Mouse (Mus musculus) MEL (cell line): ENCODE measurements around the gene Tead1. TPM values are rescaled to one million over a fixed set of nuclear protein-coding genes. Genes with fewer than 3 reads are reported as not detected.

Experiments
- DNase-seq: peaks from one replicate; pipeline ENCODE4 v3.0.0; 2011; ENCODE audit warnings: low read depth, low spot score
- H3K27ac ChIP-seq: 2 replicates; pipeline ENCODE4 v1.5.1; 2012; ENCODE audit warnings: low read depth, mild to moderate bottlenecking, control low read depth, low read length, moderate library complexity; ENCODE audit not compliant: control insufficient read depth
- H3K27me3 ChIP-seq, 2 experiments: fragments of 150-350 bp in 1 of 2; sonication (generic) in 1 of 2; 2 replicates each; pipeline ENCODE4 v1.6.1; 2012; ENCODE audit warnings: low read length in 2 of 2, mild to moderate bottlenecking in 2 of 2, improper control_type of control experiment in 1 of 2, moderate library complexity in 1 of 2; ENCODE audit not compliant: insufficient read depth in 2 of 2, control insufficient read depth in 1 of 2
- H3K36me3 ChIP-seq, 2 experiments: 2 replicates each; pipeline ENCODE4 v1.6.1; 2012 to 2014; ENCODE audit warnings: low read length in 2 of 2, improper control_type of control experiment in 1 of 2, inconsistent platforms in 1 of 2, mild to moderate bottlenecking in 1 of 2; ENCODE audit not compliant: insufficient read depth in 2 of 2, control insufficient read depth in 1 of 2
- H3K4me1 ChIP-seq, 2 experiments: fragments of 150-350 bp in 1 of 2; sonication (generic) in 1 of 2; 2 replicates each; pipeline ENCODE4 v1.6.1; 2012; ENCODE audit warnings: low read length in 2 of 2, improper control_type of control experiment in 1 of 2, mild to moderate bottlenecking in 1 of 2; ENCODE audit not compliant: insufficient read depth in 2 of 2, control insufficient read depth in 1 of 2
- H3K4me3 ChIP-seq, 2 experiments: fragments of 150-350 bp in 1 of 2; sonication (generic) in 1 of 2; 2 replicates each; pipeline ENCODE4 v1.5.1; 2012; ENCODE audit warnings: low read depth in 2 of 2, low read length in 2 of 2, mild to moderate bottlenecking in 2 of 2, moderate library complexity in 2 of 2, control low read depth in 1 of 2, improper control_type of control experiment in 1 of 2; ENCODE audit not compliant: control insufficient read depth in 1 of 2, insufficient read depth in 1 of 2
- H3K79me2 ChIP-seq: 2 replicates; pipeline ENCODE4 v1.6.1; 2012; ENCODE audit warnings: mild to moderate bottlenecking, low read length, moderate library complexity; ENCODE audit not compliant: control insufficient read depth, poor library complexity, insufficient read depth
- H3K9ac ChIP-seq: 2 replicates; pipeline ENCODE4 v1.6.1; 2012; ENCODE audit warnings: low read depth, mild to moderate bottlenecking, control low read depth, low read length, moderate library complexity; ENCODE audit not compliant: control insufficient read depth, poor library complexity, severe bottlenecking
- H3K9me3 ChIP-seq: fragments of 150-350 bp; sonication (generic); replicated peaks from 2 replicates; pipeline ENCODE4 v1.6.1; 2012; ENCODE audit warnings: mild to moderate bottlenecking, low read length, improper control_type of control experiment, moderate library complexity; ENCODE audit not compliant: insufficient read depth
- CHD1 ChIP-seq: IDR thresholded peaks from 2 replicates; pipeline ENCODE4 v1.6.1; 2012; ENCODE audit warnings: low read depth, mild to moderate bottlenecking, inconsistent platforms, low read length, improper control_type of control experiment
- CTCF ChIP-seq, 3 experiments: IDR thresholded peaks in 2 of 3; conservative IDR thresholded peaks in 1 of 3; 2 replicates each; pipeline ENCODE4 v1.5.1; 2011 to 2012; ENCODE audit warnings: low read length in 3 of 3, low read depth in 2 of 3, mild to moderate bottlenecking in 2 of 3, improper control_type of control experiment in 1 of 3, inconsistent platforms in 1 of 3, mixed read lengths in 1 of 3, moderate library complexity in 1 of 3; ENCODE audit not compliant: control insufficient read depth in 1 of 3, insufficient read depth in 1 of 3, poor library complexity in 1 of 3, severe bottlenecking in 1 of 3
- E2F4 ChIP-seq: IDR thresholded peaks from 2 replicates; pipeline ENCODE4 v1.6.1; 2011; ENCODE audit warnings: low read depth, low read length, improper control_type of control experiment, borderline replicate concordance
- ELF1 ChIP-seq: IDR thresholded peaks from 2 replicates; pipeline ENCODE4 v1.6.1; 2014; ENCODE audit warnings: low read depth, mild to moderate bottlenecking, inconsistent platforms, low read length, improper control_type of control experiment, moderate library complexity
- EP300 ChIP-seq, 2 experiments: IDR thresholded peaks; 2 replicates each; pipeline ENCODE4 v1.6.1; 2011; ENCODE audit warnings: improper control_type of control experiment in 2 of 2, low read length in 2 of 2, low read depth in 1 of 2, mild to moderate bottlenecking in 1 of 2
- TCF12 ChIP-seq: IDR thresholded peaks from 2 replicates; pipeline ENCODE4 v1.6.1; 2014; ENCODE audit warnings: low read depth, mild to moderate bottlenecking, inconsistent platforms, low read length, improper control_type of control experiment, moderate library complexity
- USF1 ChIP-seq: IDR thresholded peaks from 2 replicates; pipeline ENCODE4 v1.6.1; 2014; ENCODE audit warnings: low read depth, mild to moderate bottlenecking, inconsistent platforms, low read length, improper control_type of control experiment, moderate library complexity
- ZC3H11A ChIP-seq: IDR thresholded peaks from 2 replicates; pipeline ENCODE4 v1.6.1; 2012; ENCODE audit warnings: low read depth, mild to moderate bottlenecking, inconsistent platforms, low read length, improper control_type of control experiment
- ZMIZ1 ChIP-seq: IDR thresholded peaks from 2 replicates; pipeline ENCODE4 v1.6.1; 2012; ENCODE audit warnings: low read depth, mild to moderate bottlenecking, inconsistent platforms, low read length, improper control_type of control experiment, moderate library complexity
- polyA plus RNA-seq, 2 experiments: library from polyadenylated mRNA; stranded (reverse) in 1 of 2; unstranded in 1 of 2; fragments of >175 nt in 1 of 2; fragments of >200 nt in 1 of 2; gene quantifications; 2 replicates each; pipeline versions ENCODE4 v1.2.1 to v1.2.4; 2012; ENCODE audit warnings: low replicate concordance in 2 of 2, low read depth in 1 of 2; ENCODE audit not compliant: insufficient read length in 2 of 2, insufficient read depth in 1 of 2, missing spikeins in 1 of 2
- total RNA-seq: library from RNA; depleted of rRNA; stranded (reverse); fragments of 300-350 nt; gene quantifications from 2 replicates; pipeline ENCODE4 v1.2.3, GENCODE M21; 2012

Tead1 gene
- total and polyA plus RNA-seq, 3 experiments: not detected

- Histone ChIP-seq H3K27me3 (no peaks in the 10 kb centered on the region), H3K36me3 (no peaks in the 10 kb centered on the region), H3K9ac (no peak overlapping the region), H3K79me2 (no peaks in the 10 kb centered on the region), H3K9me3 (no peaks in the 10 kb centered on the region), H3K27ac (no peak overlapping the region), H3K4me1 (no peaks in the 10 kb centered on the region), H3K4me3 (no peak overlapping the region)
- TF ChIP-seq ELF1 (no peak), USF1 (no peak), ZC3H11A (no peak), CHD1 (no peak), TCF12 (no peak), EP300 (IDR thresholded peaks at IDR 0.05; ENCODE audit: low read depth in 1 of 2, low read length in 2 of 2) (no peak), E2F4 (no peak), ZMIZ1 (no peak), CTCF (IDR thresholded peaks at IDR 0.05 in 2 of 3, conservative IDR thresholded peaks at IDR 0.05 in 1 of 3; ENCODE audit: control insufficient read depth in 1 of 3, insufficient read depth in 1 of 3, low read depth in 2 of 3, low read length in 3 of 3, poor library complexity in 1 of 3, severe bottlenecking in 1 of 3) (no peak)
- no peak for DNase-seq
Observed at GRCm38 (mm10) chr7:112955955-112956354, 276.8 kb downstream of the Tead1 start.
